Mouse (Mus musculus): ENCODE measurements around the gene Pdcd6ip.

Gene Pdcd6ip

DNA sequence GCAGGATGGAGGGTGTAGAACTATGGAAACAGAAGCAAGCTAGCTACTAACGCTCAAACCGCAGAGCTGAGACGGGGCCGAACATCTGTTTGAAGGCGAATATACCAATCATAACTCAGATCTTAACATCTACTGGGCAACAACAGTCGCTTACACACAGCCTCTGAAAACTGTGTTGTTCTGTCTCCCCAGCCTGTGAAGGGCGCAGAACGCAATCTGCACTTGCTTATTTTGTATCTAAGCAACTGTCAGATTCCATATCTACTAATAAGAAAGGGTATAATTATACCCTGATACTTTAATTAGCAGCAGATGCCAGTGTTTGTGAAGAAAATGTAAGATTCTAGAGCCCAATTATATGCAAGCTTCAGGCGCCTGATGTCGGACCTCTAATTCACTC is 81.3 kb downstream of the Pdcd6ip start:
- DNase-seq (ENCODE audit: low spot score in 2 of 2): no peak

DNA sequence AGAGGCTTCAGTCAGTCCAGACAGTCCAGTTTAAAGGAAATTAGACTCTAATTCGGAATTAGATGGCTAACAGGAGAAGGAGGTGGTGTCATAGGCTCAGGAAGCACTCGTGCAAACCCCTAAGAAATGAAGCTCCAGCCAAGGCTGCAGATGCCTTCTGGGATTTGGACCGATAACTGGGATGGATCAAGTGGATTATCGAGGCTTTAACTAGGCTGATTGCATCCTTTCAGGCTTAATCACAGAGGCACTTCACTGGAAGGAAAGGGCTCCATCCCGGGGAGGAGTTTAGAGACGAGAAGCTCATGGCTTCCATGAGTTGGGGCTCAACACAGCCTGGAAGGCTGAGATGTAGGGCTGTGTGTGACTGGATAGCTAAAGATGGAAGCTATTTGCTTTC is 84.0 kb downstream of the Pdcd6ip start:
- DNase-seq (ENCODE audit: low spot score in 2 of 2): no peak

DNA sequence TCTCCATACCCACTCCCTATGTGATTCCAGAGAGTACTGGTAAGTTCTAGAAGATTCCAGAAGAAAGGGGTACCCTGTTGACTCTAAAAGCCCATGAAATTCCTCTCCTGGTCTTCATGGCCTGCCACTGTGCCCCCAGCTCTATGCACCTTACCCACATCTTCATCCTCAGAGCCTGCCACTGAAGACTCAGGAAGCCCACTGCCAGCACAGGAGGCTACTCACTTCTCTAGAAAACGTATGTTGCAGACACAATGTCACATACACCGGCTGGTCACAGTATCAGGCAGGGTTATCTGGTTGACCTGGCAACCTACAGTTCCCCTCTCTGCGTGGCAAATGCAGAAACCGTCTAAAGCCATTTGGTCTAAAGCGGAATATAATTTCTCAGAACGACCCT is 91.0 kb downstream of the Pdcd6ip start:
- no peak for DNase-seq (ENCODE audit: low spot score in 2 of 2)

DNA sequence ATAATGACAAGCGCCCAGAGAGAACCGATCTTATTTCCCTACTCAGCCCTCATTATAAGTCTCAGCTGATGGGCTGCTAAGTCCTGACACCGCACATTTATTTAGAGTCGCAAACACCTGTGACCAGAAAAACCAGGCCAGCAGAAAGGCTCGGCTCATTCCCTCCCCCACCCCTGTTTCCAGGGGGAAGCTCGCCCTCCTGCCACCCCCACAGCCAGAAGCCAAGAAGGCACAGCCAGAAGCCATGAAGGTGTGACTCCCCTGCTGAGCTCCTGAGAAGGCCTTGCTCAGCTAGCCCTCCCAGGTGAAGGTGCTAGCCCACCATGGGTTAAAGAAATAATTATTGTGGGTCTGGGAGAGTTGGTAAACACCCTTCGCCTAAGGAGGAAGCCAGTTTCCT is 97.3 kb downstream of the Pdcd6ip start:
- DNase-seq (ENCODE audit: low spot score in 2 of 2): no peak

DNA sequence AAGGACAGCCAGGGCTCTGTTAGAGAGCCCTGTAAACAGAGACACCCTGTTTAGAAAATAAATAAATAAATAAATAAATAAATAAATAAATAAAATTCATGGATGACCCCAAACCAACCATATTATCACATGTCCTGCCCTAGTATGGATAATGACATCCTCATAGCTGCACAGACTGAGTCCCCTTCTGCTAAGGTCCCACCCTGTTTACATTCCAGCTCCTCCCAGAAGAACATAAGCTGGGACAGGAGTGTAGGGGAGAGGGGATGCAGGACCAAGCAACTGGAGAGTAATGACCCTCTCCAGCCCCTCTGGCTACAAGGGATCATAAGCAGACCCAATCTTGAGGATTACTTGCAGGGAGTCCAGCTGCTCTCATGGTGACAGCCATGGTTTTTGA is 105.9 kb downstream of the Pdcd6ip start:
- DNase-seq (ENCODE audit: low spot score in 2 of 2): no peak

All from spleen, postnatal 36 days (tissue).